Mouse (Mus musculus): ENCODE measurements around the gene Ip6k2. TPM values are rescaled to one million over a fixed set of nuclear protein-coding genes. Genes with fewer than 3 reads are reported as not detected.

Ip6k2 gene
- polyA plus RNA-seq, 1 experiment from 2014 or later: 178 TPM

DNA sequence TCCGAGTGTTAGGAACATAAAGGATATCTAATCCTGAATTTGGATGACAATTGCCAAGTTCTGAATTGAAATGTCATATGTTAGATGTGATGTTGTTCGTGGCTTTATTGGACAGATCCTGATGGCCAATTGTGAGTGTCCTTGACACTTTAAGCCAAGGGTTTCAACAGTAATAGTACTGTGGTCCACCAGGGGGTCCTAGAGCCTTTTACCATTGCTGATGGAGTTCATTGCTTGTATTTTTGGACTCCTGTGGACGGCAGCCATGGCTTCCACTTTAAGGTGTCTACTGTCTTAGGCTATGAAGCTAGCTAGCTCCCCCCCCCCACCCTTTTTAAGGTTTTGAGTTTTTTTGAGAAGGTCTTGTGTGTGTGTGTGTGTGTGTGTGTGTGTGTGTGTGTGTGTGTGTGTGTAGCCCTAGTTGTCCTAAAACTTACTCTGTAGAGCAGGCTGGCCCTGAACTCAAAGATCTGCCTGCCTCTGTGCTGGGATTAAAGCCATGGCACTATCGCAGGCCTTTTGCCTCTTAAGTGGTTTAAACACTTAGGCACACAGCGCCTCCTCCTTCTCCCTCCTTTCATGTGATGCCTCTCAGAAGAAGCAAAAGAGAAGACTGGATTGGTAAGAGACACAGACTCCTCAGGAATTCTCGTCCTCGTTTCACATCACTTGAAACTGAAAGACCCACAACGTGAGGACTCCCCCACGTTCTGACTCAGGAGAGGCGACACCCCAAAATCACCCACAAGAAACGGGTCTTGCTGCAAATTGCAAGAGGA, 31.3 kb upstream of the Ip6k2 start:
- no peaks in the 10 kb centered on the region for H3K9me3 ChIP-seq (ENCODE audit: control insufficient read depth, low read length)
- no peaks in the 10 kb centered on the region for H3K27me3 ChIP-seq (replicated peaks; ENCODE audit: control insufficient read depth, insufficient read depth, low read length)
- no peak for ATAC-seq
- 91% methylated on average over 10 of the region's 11 CpGs for WGBS
- H3K4me2 ChIP-seq (ENCODE audit: low read length): no peak overlapping the region
- no peaks in the 10 kb centered on the region for H3K4me1 ChIP-seq (ENCODE audit: control insufficient read depth, insufficient read depth, low read depth, low read length)
- H3K36me3 ChIP-seq (ENCODE audit: control insufficient read depth, insufficient read depth, low read length): peaks cover 12% of the 10 kb centered on the region
- H3K27ac ChIP-seq (ENCODE audit: low read depth, low read length): no peak overlapping the region
- no peak overlapping the region for H3K4me3 ChIP-seq (ENCODE audit: low read length)
- no peak overlapping the region for H3K9ac ChIP-seq (ENCODE audit: low read depth, low read length)

DNA sequence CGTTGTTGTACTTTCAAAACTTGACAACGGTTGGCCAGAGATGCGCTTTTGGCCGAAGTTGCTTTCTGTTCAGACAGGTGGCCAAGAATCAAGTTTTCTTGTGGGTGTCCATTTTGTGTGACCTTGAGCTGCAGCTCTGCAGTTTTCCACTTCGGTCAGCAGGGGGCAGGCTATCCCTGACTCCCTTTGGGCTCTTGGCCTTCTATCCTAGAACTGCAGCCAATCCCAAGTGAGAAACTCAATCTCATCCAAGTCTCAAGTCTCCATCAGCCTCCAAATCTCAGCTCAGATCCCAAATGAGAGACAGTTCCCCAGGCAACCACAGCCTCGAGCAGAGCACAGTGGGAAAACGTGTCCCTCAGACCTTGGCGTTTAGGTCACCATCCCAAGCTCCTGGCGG, 30.3 kb upstream of the Ip6k2 start:
- ATAC-seq: no peak
- 60% methylated on average over 9 of the region's 9 CpGs for WGBS
- H3K9me3 ChIP-seq (ENCODE audit: control insufficient read depth, low read length): no peaks in the 10 kb centered on the region
- H3K27ac ChIP-seq (ENCODE audit: low read depth, low read length): no peak overlapping the region
- H3K9ac ChIP-seq (ENCODE audit: low read depth, low read length): no peak overlapping the region
- H3K4me2 ChIP-seq (ENCODE audit: low read length): no peak overlapping the region
- no peak overlapping the region for H3K4me3 ChIP-seq (ENCODE audit: low read length)
- H3K36me3 ChIP-seq (ENCODE audit: control insufficient read depth, insufficient read depth, low read length): peaks cover 4% of the 10 kb centered on the region; the same call in 1 of the 2 replicates
- no peaks in the 10 kb centered on the region for H3K4me1 ChIP-seq (ENCODE audit: control insufficient read depth, insufficient read depth, low read depth, low read length)
- no peaks in the 10 kb centered on the region for H3K27me3 ChIP-seq (replicated peaks; ENCODE audit: control insufficient read depth, insufficient read depth, low read length)

- Histone ChIP-seq H3K4me3 (ENCODE audit: low read length) (no peak overlapping the region), H3K9me3 (ENCODE audit: control insufficient read depth, low read length) (no peaks in the 10 kb centered on the region), H3K27me3 (replicated peaks; ENCODE audit: control insufficient read depth, insufficient read depth, low read length) (no peaks in the 10 kb centered on the region), H3K36me3 (ENCODE audit: control insufficient read depth, insufficient read depth, low read length) (no peaks in the 10 kb centered on the region), H3K4me2 (ENCODE audit: low read length) (no peak overlapping the region), H3K4me1 (ENCODE audit: control insufficient read depth, insufficient read depth, low read depth, low read length) (no peaks in the 10 kb centered on the region), H3K27ac (ENCODE audit: low read depth, low read length) (no peak overlapping the region), H3K9ac (ENCODE audit: low read depth, low read length) (no peak overlapping the region)
- no peak for ATAC-seq
- WGBS: 89% methylated on average over 3 of the region's 3 CpGs
These were observed 29.6 kb upstream of the Ip6k2 start for GRCm38 (mm10) chr9:108753976-108754375.

DNA sequence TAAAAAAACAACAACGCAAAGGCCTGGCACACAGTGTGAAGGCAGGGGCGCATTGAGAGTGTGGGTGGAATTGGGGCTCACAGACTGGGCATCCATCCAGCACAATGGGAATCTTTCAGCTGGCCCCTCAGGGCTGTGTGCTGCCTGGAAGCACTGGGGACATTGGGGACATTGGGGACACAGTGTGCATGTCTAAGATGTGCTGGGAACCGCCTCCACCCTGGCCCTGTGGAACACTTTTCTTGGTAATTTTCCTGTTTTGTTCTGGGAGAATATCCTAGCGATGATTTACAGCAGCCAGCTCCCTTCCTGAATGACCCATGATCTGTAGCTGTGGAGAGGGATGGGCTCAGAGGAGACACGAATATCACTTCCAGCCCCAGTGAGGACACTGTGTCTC, 29.2 kb upstream of the Ip6k2 start:
- no peak overlapping the region for H3K9ac ChIP-seq (ENCODE audit: low read depth, low read length)
- no peak overlapping the region for H3K4me2 ChIP-seq (ENCODE audit: low read length)
- no peaks in the 10 kb centered on the region for H3K36me3 ChIP-seq (ENCODE audit: control insufficient read depth, insufficient read depth, low read length)
- no peak overlapping the region for H3K4me3 ChIP-seq (ENCODE audit: low read length)
- WGBS: 88% methylated on average over 5 of the region's 5 CpGs
- no peaks in the 10 kb centered on the region for H3K27me3 ChIP-seq (replicated peaks; ENCODE audit: control insufficient read depth, insufficient read depth, low read length)
- no peaks in the 10 kb centered on the region for H3K4me1 ChIP-seq (ENCODE audit: control insufficient read depth, insufficient read depth, low read depth, low read length)
- no peaks in the 10 kb centered on the region for H3K9me3 ChIP-seq (ENCODE audit: control insufficient read depth, low read length)
- ATAC-seq: no peak
- H3K27ac ChIP-seq (ENCODE audit: low read depth, low read length): no peak overlapping the region

GRCm38 (mm10) chr9:108757406-108757805, 26.2 kb upstream of the Ip6k2 start:
- no peak overlapping the region for H3K4me3 ChIP-seq (ENCODE audit: low read length)
- H3K9ac ChIP-seq (ENCODE audit: low read depth, low read length): no peak overlapping the region; the same call in 1 of the 2 replicates
- 61% methylated on average over 6 of the region's 6 CpGs for WGBS
- no peak for ATAC-seq
- no peaks in the 10 kb centered on the region for H3K27me3 ChIP-seq (replicated peaks; ENCODE audit: control insufficient read depth, insufficient read depth, low read length)
- H3K36me3 ChIP-seq (ENCODE audit: control insufficient read depth, insufficient read depth, low read length): no peaks in the 10 kb centered on the region
- H3K9me3 ChIP-seq (ENCODE audit: control insufficient read depth, low read length): no peaks in the 10 kb centered on the region
- H3K4me1 ChIP-seq (ENCODE audit: control insufficient read depth, insufficient read depth, low read depth, low read length): no peaks in the 10 kb centered on the region
- no peak overlapping the region for H3K4me2 ChIP-seq (ENCODE audit: low read length)
- no peak overlapping the region for H3K27ac ChIP-seq (ENCODE audit: low read depth, low read length)

DNA sequence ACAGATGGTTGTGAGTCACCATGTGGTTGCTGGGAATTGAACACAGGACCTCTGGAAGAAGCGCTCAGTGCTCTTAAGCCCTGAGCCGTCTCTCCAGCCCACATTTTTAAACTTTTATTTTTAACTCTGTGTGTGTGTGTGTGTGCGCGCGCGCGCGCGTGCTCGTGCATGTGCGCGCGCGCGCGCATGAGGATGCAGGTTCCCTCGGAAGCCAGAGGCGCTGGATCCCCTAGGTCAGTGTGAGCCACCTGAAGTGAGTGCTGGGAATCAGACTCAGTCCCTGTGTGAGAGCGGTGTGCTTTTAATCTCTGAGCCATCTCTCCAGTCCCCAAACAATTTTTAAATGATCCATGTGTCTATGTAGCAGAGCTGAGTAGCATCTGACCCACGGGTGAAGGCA, 24.5 kb upstream of the Ip6k2 start:
- WGBS: 97% methylated on average over 20 of the region's 20 CpGs
- no peak overlapping the region for H3K27ac ChIP-seq (ENCODE audit: low read depth, low read length)
- no peaks in the 10 kb centered on the region for H3K9me3 ChIP-seq (ENCODE audit: control insufficient read depth, low read length)
- no peak overlapping the region for H3K4me3 ChIP-seq (ENCODE audit: low read length)
- H3K4me1 ChIP-seq (ENCODE audit: control insufficient read depth, insufficient read depth, low read depth, low read length): no peaks in the 10 kb centered on the region
- H3K4me2 ChIP-seq (ENCODE audit: low read length): no peak overlapping the region
- no peak overlapping the region for H3K9ac ChIP-seq (ENCODE audit: low read depth, low read length)
- no peaks in the 10 kb centered on the region for H3K27me3 ChIP-seq (replicated peaks; ENCODE audit: control insufficient read depth, insufficient read depth, low read length)
- no peaks in the 10 kb centered on the region for H3K36me3 ChIP-seq (ENCODE audit: control insufficient read depth, insufficient read depth, low read length)
- no peak for ATAC-seq

DNA sequence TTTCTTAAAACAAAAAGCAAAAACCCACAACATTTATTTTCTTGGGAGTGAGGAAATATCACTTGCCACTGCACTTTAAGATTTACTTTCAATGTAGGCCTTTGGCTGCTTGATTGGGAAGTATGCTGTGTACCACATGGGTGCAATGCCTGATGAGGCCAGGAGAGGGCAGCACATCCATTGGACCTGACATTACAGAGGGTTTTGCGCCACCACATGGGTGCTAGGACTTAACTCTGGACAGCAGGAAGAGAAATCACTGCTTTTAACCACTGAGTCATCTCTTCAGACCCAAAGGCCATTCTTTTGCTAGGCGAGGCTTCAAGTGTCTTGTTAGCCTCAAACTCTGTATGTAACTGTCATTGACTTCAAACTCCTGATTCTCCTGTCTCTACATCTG, 23.8 kb upstream of the Ip6k2 start:
- H3K4me2 ChIP-seq (ENCODE audit: low read length): no peak overlapping the region
- H3K27me3 ChIP-seq (replicated peaks; ENCODE audit: control insufficient read depth, insufficient read depth, low read length): no peaks in the 10 kb centered on the region
- no peaks in the 10 kb centered on the region for H3K9me3 ChIP-seq (ENCODE audit: control insufficient read depth, low read length)
- WGBS: 60% methylated on average over 2 of the region's 2 CpGs
- no peak overlapping the region for H3K4me3 ChIP-seq (ENCODE audit: low read length)
- H3K27ac ChIP-seq (ENCODE audit: low read depth, low read length): no peak overlapping the region
- H3K36me3 ChIP-seq (ENCODE audit: control insufficient read depth, insufficient read depth, low read length): no peaks in the 10 kb centered on the region
- no peak overlapping the region for H3K9ac ChIP-seq (ENCODE audit: low read depth, low read length)
- no peaks in the 10 kb centered on the region for H3K4me1 ChIP-seq (ENCODE audit: control insufficient read depth, insufficient read depth, low read depth, low read length)
- ATAC-seq: no peak

DNA sequence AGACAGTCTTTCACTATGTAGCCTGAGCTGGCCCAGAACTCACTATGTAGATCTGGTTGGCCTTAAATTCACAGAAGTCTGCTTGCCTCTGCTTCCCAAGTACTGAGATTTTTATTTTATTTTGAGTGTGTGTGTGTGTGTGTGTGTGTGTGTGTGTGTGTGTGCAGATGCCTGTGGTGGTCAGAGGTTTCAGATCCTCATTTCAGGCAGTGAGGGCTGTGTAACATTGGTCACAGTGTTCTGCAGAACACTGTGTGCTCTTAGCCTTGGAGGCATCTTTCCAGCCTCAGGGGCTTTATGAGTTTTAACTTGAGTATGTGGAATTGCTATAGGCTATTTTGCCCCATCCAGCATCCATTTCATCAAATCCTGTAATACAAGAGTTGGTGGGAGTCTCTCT, 22.0 kb upstream of the Ip6k2 start:
- H3K27me3 ChIP-seq (replicated peaks; ENCODE audit: control insufficient read depth, insufficient read depth, low read length): no peaks in the 10 kb centered on the region
- no peaks in the 10 kb centered on the region for H3K36me3 ChIP-seq (ENCODE audit: control insufficient read depth, insufficient read depth, low read length)
- H3K9ac ChIP-seq (ENCODE audit: low read depth, low read length): no peak overlapping the region
- no peak overlapping the region for H3K4me3 ChIP-seq (ENCODE audit: low read length)
- no peaks in the 10 kb centered on the region for H3K9me3 ChIP-seq (ENCODE audit: control insufficient read depth, low read length)
- H3K4me2 ChIP-seq (ENCODE audit: low read length): no peak overlapping the region
- H3K4me1 ChIP-seq (ENCODE audit: control insufficient read depth, insufficient read depth, low read depth, low read length): no peaks in the 10 kb centered on the region
- no peak overlapping the region for H3K27ac ChIP-seq (ENCODE audit: low read depth, low read length)
- no peak for ATAC-seq

- no peak overlapping the region for H3K27ac ChIP-seq (ENCODE audit: low read depth, low read length)
- H3K4me3 ChIP-seq (ENCODE audit: low read length): no peak overlapping the region
- H3K36me3 ChIP-seq (ENCODE audit: control insufficient read depth, insufficient read depth, low read length): no peaks in the 10 kb centered on the region
- no peaks in the 10 kb centered on the region for H3K4me1 ChIP-seq (ENCODE audit: control insufficient read depth, insufficient read depth, low read depth, low read length)
- WGBS: 83% methylated on average over 10 of the region's 10 CpGs
- no peak overlapping the region for H3K9ac ChIP-seq (ENCODE audit: low read depth, low read length)
- ATAC-seq: no peak
- H3K9me3 ChIP-seq (ENCODE audit: control insufficient read depth, low read length): no peaks in the 10 kb centered on the region
- no peak overlapping the region for H3K4me2 ChIP-seq (ENCODE audit: low read length)
- no peaks in the 10 kb centered on the region for H3K27me3 ChIP-seq (replicated peaks; ENCODE audit: control insufficient read depth, insufficient read depth, low read length)
These were observed 18.6 kb upstream of the Ip6k2 start for GRCm38 (mm10) chr9:108764971-108765370.
